Mouse (Mus musculus) C2C12 (cell line): Measurements from ENCODE around the gene Snrnp35.

Experiments
- CTCF ChIP-seq: IDR thresholded peaks from one replicate; pipeline ENCODE4 v1.5.1; 2011; ENCODE audit not compliant: control insufficient read depth, insufficient read depth, insufficient read length
- MAX ChIP-seq: IDR thresholded peaks from one replicate; pipeline ENCODE4 v1.6.1; 2011; ENCODE audit warnings: mild to moderate bottlenecking, control low read depth
- MYOG ChIP-seq: IDR thresholded peaks from one replicate; pipeline ENCODE4 v1.6.1; 2011; ENCODE audit not compliant: control insufficient read depth, insufficient read length; ENCODE audit errors: extremely low read depth
- USF1 ChIP-seq: IDR thresholded peaks from one replicate; pipeline ENCODE4 v1.6.1; 2011; ENCODE audit warnings: low read depth, mild to moderate bottlenecking, control low read depth, moderate library complexity

DNA sequence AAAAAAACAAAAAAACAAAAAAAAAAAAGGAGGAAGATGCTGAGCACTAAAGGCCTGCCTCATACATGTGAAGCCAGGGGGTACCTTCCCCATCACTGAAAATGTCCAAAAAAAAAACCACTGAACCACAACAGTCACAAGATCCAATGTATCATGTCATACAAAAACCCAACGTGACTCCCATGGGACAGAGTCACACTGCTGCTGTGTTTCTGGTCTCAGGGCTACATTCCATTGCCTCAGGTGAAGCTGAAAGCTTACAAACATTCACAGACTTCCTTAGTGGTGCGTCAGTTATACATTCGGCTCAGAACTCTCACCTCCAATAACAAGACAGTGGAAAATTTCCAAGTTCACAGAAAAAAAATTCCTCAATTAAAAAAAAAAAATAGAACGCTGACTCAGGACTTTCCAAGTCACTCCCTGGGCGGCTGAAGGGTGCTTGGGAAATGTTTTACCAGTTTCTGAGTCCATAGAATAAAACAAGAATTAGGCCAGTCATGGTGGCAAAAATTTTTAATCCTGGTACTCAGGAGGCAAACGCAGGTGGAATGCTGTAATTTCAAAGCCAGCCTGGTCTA is 12.3 kb upstream of the Snrnp35 start:
- TF ChIP-seq CTCF, result no peak
- no peak for TF ChIP-seq MAX
- TF ChIP-seq USF1, result no peak
- TF ChIP-seq MYOG, result no peak
